Mouse (Mus musculus) v-Abl transformed pro-B cells (cell line): ENCODE measurements around the gene Btnl9.

ENCODE experiments used
- in situ Hi-C, 2 experiments: fragments of 400-800 bp; cut with MboI; formaldehyde crosslinking; loops; one replicate each; pipeline ENCODE4 v1.15.1; 2025; ENCODE audit not compliant: unreplicated experiment in 2 of 2

The Btnl9 gene

DNA sequence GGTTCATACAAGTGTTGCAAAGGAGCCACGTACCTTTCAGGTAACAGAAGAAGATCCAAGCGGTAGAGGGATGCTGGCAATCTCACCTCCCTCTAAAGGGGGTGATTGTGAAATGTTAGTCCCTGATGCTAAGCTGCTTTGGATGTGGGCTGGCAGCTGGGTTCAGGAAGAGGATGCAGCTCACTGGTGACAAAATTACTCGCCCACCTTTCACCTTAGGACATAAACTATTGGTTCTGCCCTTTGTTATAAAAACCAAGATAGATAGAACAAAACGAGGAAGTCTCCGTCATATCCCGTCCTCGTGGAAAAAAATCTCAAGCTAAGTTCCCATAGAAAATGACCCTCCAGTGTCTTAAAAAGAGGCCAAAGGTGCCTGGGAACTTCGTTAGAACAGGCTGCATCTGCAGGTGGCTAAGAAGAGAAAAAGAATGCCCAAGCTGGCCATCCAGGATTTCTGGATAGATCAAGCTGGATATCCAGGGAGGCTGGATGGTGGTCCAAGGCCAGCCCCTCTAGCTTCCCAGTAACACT, at the start of gene Btnl9:
Gene Btnl9, minus strand, starts transcription at position 205 of the 534 bp plus-strand sequence.
- in situ Hi-C loops = loop anchor here (5.0 to 25.0 kb wide), 3 partner anchors 85 to 225 kb away; partner anchors contain the start of gene Olfr1389 (in 1 of the 2)

DNA sequence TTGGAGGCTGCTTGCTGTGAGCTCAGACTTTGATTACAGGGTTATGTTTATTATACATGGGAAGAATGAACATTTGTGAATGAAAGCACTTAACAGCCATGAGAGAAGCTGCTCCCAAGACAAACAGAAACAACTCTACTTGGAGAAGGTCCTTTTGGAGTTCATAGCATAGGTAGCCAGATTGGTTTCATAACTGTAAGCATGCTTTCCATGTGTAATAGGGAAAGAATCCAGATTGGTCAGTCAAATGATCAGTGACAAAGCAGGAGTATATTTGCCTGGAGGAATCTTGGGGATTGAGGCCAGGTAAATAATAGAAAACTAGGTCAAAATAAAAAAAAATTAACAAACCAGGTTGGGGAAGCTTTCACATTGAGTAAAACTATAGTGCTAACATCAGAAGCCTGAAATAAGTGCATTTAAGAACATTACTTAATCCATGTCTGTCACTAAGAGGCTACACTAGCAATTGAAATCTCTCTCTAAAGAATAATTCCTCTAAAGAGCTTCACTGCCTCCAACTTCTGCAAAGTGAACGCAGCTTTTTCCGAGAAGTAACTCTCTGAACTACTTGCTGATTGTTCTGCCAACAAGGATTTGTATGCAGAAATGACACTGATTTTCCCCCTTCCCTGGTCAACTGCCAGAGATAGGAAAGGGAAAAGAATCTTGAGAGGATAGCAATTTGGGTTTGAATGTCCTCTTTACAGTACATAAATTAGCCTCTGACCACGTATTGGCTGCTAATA, 48.7 kb upstream of the Btnl9 start:
- in situ Hi-C loops = no loop called here

GRCm38 (mm10) chr11:49232781-49233180, 45.8 kb upstream of the Btnl9 start:
- in situ Hi-C loops = no loop called here

DNA sequence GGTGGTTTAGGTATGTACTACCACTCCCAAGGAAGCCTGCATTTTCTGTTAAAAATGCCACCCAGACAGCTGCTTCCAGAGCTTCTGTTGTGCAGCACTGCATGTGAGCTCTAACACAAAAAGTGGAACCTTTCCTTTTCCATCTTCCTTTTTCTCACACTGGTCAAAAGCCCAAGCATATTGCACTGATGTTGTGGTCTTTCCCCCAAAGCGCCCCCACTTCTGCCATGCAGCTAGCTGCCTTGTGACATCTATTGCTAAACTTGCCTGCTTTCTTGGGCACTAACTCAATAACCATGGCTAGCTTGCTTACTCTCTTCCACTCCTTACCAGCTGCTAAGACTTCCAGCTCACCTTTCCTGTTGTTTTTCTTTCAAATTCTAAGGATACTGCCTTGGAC, 37.5 kb upstream of the Btnl9 start:
- in situ Hi-C loops = no loop called here

- in situ Hi-C loops = no loop called here
These were observed 32.3 kb upstream of the Btnl9 start for GRCm38 (mm10) chr11:49219271-49219670.

DNA sequence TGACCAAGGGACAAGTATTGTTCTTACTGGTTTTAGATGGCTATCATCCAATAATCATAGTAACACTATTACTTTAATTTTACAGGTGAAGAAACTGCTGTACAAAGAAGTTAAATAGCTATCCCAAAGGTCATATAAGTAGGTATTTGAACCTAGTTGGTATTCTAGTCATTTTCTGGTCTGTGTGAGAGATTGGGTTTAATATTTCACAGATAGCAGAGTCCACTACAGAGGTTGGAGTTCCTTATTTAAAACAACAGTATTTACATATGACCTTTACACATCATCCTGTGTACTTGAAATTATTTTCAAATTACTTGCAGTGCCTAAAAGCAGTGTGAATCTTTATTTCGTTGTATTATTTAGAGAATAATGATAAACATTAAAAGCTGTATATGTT, 26.5 kb upstream of the Btnl9 start:
- in situ Hi-C loops = no loop called here

GRCm38 (mm10) chr11:49212577-49212976, 25.6 kb upstream of the Btnl9 start:
- in situ Hi-C loops = no loop called here

- in situ Hi-C loops = no loop called here
These were observed 20.5 kb upstream of the Btnl9 start for GRCm38 (mm10) chr11:49207495-49207894.

- in situ Hi-C loops = no loop called here
These were observed 18.2 kb upstream of the Btnl9 start for GRCm38 (mm10) chr11:49205080-49205590.

DNA sequence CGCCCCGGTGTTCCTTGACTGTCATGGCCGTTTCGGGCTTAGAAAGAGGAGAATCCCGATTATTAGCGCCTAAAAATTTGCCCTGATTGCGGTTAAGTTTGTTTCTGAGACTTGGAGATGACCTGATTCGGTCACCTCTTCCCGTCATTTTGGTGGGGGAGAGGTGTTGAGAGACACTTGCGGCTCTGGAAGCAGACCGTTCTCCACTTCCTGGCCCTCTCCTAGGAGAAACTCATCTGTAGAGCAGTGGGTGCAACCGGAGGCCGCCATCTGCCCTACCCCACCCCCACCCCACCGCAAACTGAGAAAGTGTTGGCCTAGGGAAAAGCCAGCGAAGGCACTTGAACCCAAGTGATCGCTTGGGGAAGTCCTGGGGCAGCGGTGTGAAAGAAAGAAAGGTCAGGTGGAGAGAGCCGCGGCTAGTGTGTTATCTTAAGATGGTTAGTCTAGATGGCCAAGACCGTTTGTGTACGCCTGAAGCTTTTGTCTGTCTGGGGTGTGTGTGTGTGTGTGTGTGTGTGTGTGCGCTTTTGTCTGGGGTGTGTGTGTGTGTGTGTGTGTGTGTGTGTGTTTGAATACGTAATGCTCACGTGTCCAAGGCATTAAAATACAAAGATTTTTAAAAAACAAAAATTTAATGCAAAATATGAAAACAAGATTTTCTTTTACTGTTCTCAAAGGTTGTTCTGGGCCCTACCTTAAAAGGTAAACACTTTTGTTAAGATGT, 17.0 kb upstream of the Btnl9 start:
- in situ Hi-C loops = loop anchor here (5.0 kb wide), 2 partner anchors 43 to 402 kb away; partner anchors contain the start of gene Rack1 (in 1 of the 2)

- in situ Hi-C loops = loop anchor here (5.0 kb wide), 2 partner anchors 44 to 401 kb away; partner anchors contain the start of gene Rack1 (in 1 of the 2)
These were observed 16.3 kb upstream of the Btnl9 start, which contains the start of gene Zfp62 for GRCm38 (mm10) chr11:49203129-49203768. Gene Zfp62 (plus strand): TSS chr11:49203292.

DNA sequence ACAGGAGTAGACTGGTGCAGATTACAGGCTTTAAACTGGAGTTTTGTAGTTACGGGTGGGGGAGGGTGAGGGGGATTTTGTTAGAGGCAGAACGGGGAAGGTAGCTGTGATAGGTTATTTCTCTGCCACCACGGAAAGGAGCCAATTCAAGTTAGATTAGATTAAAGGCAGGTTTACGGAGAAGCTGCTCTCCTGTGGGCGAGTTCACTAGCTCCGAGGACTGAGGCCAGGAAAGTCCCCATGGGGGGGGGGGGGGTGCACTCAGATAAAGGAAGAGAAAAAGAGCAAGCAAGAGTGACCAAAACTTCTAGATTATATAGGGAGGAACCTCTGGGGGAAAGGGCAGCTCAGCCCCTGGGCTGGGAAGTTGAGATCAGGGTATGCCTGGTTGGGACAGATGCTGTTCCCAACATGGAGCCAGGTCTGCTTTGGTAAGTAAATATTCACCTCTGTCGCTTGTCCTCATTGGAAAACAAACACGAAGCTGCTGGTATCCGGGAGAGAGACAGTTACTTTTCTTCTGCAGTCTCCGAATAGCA, 15.6 kb upstream of the Btnl9 start:
- in situ Hi-C loops = loop anchor here (5.0 kb wide), 2 partner anchors 45 to 400 kb away; partner anchors contain the start of gene Rack1 (in 1 of the 2)

DNA sequence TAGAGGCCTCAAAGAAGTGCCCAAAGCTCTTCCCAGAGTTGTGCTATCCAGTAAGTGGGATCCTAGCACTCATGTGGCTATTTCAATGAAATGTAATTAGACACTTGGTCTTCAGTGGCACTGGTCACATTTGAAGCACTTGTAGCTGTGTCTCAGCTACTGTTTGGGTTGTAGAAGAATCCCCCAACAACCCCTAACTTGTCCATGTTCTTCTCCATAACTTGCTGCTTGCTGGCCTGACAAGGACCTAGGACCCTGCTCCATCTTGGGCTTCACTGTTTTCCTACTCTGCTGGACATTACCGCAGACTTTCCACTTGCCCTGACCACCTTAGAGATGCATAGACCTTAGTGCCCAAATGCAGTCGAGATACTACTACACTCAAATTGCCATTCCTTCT, 15.1 kb upstream of the Btnl9 start:
- in situ Hi-C loops = loop anchor here (5.0 kb wide), 2 partner anchors 45 to 400 kb away; partner anchors contain the start of gene Rack1 (in 1 of the 2)

- in situ Hi-C loops = loop anchor here (5.0 kb wide), 2 partner anchors 46 to 399 kb away; partner anchors contain the start of gene Rack1 (in 1 of the 2)
These were observed 14.2 kb upstream of the Btnl9 start for GRCm38 (mm10) chr11:49201142-49201541.

DNA sequence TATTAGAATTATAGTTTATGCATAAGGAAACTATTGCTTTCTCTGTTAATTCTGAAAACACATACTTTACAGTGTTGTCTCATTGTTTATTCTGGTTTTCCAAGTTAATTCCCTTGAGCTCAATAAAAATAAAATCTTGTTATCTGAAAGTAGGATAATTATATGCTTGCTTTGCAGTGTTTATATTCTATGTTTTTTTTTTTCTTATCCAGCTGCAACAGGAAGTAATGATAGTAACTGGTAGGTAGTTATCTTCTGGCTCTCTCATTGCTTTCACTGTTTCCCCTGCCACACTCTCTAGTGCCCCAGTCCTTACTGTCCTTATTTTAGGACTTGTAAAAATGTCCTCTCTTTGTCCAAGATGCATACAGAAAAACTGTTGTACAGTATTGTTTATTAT, 13.7 kb upstream of the Btnl9 start:
- in situ Hi-C loops = loop anchor here (5.0 kb wide), 2 partner anchors 47 to 398 kb away; partner anchors contain the start of gene Rack1 (in 1 of the 2)

DNA sequence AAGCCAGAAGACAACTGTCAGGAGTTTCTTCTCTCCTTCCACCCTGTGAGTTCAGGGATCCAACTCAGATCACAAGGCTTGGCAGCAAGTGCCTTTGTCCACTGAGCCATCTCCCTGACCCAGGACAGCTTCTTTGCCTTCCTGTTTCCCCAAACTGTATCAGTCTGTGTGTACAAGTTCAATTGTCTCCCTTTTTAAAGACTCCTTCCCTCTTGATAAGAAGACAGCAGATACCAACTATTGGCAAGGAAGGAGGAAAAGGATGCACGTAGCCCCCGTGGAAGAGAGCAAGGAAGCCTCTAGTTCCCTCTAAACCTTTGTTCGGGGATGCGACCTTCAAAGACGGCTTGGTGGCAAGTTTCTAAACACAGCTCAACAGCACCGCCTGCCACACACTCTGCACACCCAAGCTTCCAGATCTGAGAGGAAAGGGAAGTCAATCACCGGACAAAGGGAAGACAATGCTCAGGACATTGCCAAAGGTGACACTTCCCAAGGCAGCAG, 8.9 kb upstream of the Btnl9 start:
- in situ Hi-C loops = loop anchor here in 1 of 2 experiments (25.0 kb wide), 1 partner anchor 216 kb away; the partner anchor contains the start of gene Olfr1389

DNA sequence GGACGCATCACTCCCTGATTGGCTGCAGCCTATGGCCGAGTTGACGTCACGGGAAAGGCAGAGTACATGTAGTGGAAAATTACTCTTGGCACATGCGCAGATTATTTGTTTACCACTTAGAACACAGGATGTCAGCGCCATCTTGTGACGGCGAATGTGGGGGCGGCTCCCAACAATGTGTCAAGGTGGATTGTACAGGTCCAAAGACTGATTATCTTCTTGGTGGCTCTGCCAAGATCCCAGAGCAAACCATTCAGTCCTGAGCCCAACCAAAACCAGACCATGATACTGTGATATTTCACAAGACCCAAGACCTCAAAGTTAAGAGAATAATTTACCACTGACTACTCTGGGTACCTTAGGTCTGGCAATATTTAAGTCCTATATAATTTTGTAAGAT, 7.8 kb upstream of the Btnl9 start:
- in situ Hi-C loops = loop anchor here in 1 of 2 experiments (25.0 kb wide), 1 partner anchor 218 kb away; the partner anchor contains the start of gene Olfr1389

DNA sequence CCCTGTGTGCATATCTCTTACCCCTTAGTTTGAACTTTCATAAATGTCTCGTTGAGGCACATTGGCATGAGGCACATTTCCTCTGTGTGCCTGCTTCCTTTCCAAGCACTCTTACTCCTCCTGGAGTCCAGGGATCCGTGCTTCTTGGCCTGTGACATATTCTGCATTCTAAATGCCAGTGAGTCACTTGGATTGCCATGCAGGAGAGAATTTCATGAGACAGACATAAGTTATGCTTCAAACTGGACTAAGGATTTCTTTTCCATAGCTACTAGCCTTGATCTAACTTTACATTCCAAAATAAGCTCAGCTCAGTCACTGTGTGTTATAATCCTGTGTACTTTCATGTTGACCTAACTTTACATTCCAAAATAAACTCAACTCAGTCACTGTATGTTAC, 4.1 kb upstream of the Btnl9 start:
- in situ Hi-C loops = loop anchor here in 1 of 2 experiments (25.0 kb wide), 1 partner anchor 221 kb away; the partner anchor contains the start of gene Olfr1389

DNA sequence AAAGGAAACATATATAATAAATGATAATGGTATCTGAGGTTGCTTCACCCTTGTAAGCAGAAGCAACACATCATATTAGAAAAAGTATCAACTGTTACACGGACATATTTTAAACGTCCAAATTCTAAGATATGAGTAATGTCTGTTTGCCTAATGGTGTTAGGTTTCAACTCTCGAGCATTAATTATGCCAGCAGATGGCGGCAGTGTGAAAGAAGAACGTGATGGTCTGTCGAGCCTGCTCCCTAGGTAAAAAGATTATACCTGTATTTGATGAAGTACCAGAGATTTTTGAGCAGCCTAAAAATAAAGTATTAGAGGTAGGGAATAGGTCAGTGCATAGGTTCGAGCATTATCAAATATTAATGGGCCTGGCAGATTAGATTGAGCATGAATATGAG, 2.8 kb upstream of the Btnl9 start:
- in situ Hi-C loops = loop anchor here (5.0 to 25.0 kb wide), 3 partner anchors 83 to 223 kb away; partner anchors contain the start of gene Olfr1389 (in 1 of the 2)
